Mouse (Mus musculus) cortical plate, adult 2 months (tissue): ENCODE measurements around the gene Tmem211. TPM values are rescaled to one million over a fixed set of nuclear protein-coding genes. Genes with fewer than 3 reads are reported as not detected.

Experiments used
- H3K27ac ChIP-seq: fragments of 200-500 bp; 2 replicates; pipeline ENCODE4 v1.5.1; 2012; ENCODE audit warnings: low read length, control low read depth, inconsistent platforms; ENCODE audit not compliant: insufficient read depth
- H3K4me1 ChIP-seq: fragments of 200-500 bp; 2 replicates; pipeline ENCODE4 v1.6.1; 2011; ENCODE audit warnings: low read length; ENCODE audit not compliant: control insufficient read depth, insufficient read depth
- H3K4me3 ChIP-seq: fragments of 200-500 bp; 2 replicates; pipeline ENCODE4 v1.5.1; 2011; ENCODE audit warnings: mild to moderate bottlenecking, low read length, control low read depth; ENCODE audit not compliant: insufficient read depth
- CTCF ChIP-seq: fragments of 200-500 bp; IDR thresholded peaks from 2 replicates; pipeline ENCODE4 v1.5.1; 2011; ENCODE audit warnings: mild to moderate bottlenecking, control low read depth, low read length; ENCODE audit not compliant: insufficient read depth; ENCODE audit errors: extremely low read depth
- POLR2A ChIP-seq: fragments of 200-500 bp; IDR thresholded peaks from 2 replicates; pipeline ENCODE4 v1.6.1; 2011; ENCODE audit warnings: mild to moderate bottlenecking, low read length, control low read depth; ENCODE audit not compliant: insufficient read depth; ENCODE audit errors: extremely low read depth
- polyA plus RNA-seq: library from polyadenylated mRNA; depleted of rRNA; stranded (reverse); fragments of >200 nt; gene quantifications from 2 replicates; pipeline ENCODE4 v1.2.3, GENCODE M21; 2012; rRNA removed

Tmem211 gene
- polyA plus RNA-seq, 1 experiment = not detected

DNA sequence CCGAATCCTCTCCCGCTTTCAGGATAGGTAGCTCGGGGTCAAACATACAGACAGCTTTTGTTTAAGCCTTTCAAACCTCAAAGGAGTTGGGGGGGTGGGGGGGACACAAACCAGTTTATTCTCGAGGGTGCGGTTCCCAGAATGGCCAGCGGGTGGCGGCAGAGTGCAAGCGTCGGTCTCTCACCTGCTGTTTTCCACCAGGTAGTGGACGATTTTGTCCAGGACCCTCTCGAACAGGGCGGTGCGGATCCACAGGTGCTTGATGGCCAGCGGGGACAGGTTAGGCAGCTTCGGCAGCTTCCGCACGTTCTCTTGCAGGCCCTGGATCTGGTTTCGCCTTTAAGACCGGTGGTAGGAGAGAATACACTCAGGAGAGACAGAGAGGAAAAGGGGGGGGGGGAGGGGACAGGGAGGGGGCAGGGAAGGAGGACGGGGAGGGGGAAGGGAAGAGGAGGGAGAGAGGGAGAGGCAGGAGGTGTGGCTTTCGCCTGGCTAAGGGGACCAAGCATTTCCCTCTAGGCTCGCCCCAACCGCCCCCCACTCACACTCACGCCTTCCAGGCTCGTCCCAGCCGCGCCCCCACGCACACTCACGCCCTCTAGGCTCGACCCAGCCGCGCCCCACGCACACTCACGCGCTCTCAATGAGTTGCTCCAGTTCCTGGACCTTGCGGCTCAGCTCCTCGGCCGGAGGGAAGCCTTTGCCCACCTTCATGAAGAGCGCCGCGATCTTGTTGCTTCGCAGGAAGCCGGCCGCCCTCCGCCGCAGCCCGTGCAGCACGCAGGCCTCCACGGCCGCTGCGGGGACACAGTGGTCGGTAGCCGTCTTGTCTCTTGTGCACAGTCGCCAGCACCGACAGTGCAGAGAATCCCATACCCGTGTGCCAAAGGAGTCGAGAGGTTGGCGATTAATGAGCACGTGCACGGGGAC is 60.1 kb downstream of the Tmem211 start:
- H3K4me1 ChIP-seq = peaks cover 9% of the 10 kb centered on the region
- H3K27ac ChIP-seq = 0 out of 2 replicates have a peak overlapping the region, but pooled peaks have one; percentile 12
- H3K4me3 ChIP-seq = no peak overlapping the region
- TF ChIP-seq CTCF = peak; percentile 59
- no peak for TF ChIP-seq POLR2A

DNA sequence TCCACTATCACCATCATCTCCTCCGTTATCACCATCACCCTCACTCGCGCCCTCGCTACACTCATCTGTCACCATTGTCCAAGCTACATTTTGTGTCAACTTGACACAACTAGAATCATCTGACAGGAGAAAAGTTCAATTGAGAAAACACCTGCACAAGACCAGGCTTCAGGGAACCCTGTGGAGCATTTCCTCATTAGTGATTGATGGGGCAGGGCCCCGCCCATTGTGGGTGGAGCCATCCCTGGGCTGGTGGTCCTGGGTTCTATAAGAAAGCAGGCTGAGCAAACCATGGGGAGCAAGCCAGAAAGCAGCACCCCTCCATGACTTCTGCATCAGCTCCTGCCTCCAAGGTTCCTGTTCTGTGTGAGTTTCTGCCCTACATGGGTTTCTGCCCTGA is 61.1 kb downstream of the Tmem211 start:
- Histone ChIP-seq H3K27ac (no peak overlapping the region), H3K4me1 (peaks cover 11% of the 10 kb centered on the region), H3K4me3 (no peak overlapping the region)
- no peak for TF ChIP-seq CTCF
- no peak for TF ChIP-seq POLR2A

DNA sequence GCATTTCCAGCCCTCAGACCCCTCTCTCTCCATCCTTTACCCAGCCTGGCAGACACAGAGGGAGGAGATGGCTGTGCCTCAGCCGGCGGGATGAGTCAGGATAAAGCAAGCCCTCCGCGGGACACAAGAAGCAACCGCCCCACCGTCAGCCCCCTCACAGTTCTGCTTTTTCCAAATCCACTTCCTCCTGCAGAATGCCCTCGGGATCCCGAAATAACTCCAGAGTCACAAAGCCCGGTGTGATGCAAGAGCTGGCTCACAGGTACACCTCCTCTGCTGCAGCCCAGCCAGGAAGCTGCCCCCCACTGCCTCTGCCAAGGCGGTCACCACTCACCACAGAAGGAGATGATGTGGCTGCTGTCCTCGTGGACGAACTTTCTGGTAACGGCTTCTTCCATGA is 61.8 kb downstream of the Tmem211 start:
- no peak overlapping the region for H3K27ac ChIP-seq
- no peak for TF ChIP-seq CTCF
- TF ChIP-seq POLR2A = no peak
- no peak overlapping the region for H3K4me3 ChIP-seq
- peaks cover 10% of the 10 kb centered on the region for H3K4me1 ChIP-seq

Other genes with a start within 250 kb of the Tmem211 start
- 51.1 and 54.1 TPM in 2 replicates for gene Grk3, start 211.1 kb upstream of the Tmem211 start, polyA plus RNA-seq
- gene Crybb2, start 156.8 kb upstream of the Tmem211 start, polyA plus RNA-seq = not detected in 2 replicates
- 4.6 and 5.7 TPM in 2 replicates for gene Crybb3, start 145.3 kb upstream of the Tmem211 start, polyA plus RNA-seq
- 25.4 and 28.2 TPM in 2 replicates for gene 2900026A02Rik, start 5.7 kb upstream of the Tmem211 start, polyA plus RNA-seq
- gene Sgsm1, start 83.9 kb downstream of the Tmem211 start, polyA plus RNA-seq = 57.3 and 58.1 TPM in 2 replicates
- 0.25 and 0.32 TPM in 2 replicates for gene Aym1, start 130.4 kb downstream of the Tmem211 start, polyA plus RNA-seq